21 mouse cellular contexts compared by ENCODE assay signal in the genomic region with DNA sequence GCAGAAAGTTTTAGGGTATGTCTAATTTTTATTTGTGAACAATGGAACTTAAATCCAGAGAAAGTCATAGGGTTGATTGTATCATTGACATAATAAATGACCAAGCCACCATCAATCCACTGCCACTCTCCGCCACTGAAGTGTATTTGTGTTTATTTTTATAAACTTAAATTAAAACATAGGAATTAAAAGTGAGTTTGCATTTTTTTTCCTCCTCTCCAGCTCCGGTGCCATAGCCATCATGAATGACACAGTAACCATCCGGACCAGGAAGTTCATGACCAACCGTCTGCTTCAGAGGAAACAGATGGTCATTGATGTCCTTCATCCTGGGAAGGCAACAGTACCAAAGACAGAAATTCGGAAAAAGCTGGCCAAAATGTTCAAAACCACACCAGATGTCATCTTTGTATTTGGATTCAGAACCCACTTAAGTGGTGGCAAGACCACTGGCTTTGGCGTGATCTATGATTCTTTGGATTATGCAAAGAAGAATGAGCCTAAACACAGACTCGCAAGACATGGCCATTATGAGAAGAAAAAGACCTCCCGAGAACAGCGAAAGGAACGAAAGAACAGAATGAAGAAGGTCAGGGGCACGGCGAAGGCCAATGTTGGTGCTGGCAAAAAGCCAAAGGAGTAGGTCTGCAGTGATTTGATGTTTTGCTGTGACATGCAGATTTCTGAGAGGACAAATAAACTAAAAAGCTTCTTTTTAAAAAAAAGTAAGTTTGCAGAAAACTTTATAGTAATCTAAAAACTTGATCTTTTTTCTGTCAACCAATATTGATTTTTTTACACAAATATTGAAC. TPM values are rescaled to one million over a fixed set of nuclear protein-coding genes. Genes with fewer than 3 reads are reported as not detected.
A peak's percentile ranks its signal among the peaks of the same experiment; 100 is the strongest.
DNase-seq lines count a peak whose midpoint lies in the region; ATAC-seq lines count a peak whose summit lies in the region.
"Had no signal": no experiment of that assay in that cellular context is flagged by ENCODE, and none has a peak within 500 bp of the region (broad histone marks: within the 10 kb centered on the region; RNA-seq: fewer than 3 reads in every experiment).

No protein-coding gene starts in this region.

- ATAC-seq in kidney, embryonic 16.5 days (ENCODE audit: low FRiP score, low TSS enrichment): no peak
- ATAC-seq: intestine, embryonic 16.5 days; lung, postnatal 0 days; Patski had no signal

- no peak overlapping the region for H3K4me2 ChIP-seq in kidney, embryonic 16.5 days (replicated peaks; ENCODE audit: low read depth, low read length)
- H3K4me2 ChIP-seq: embryonic facial prominence, embryonic 15.5 days; hindbrain, embryonic 15.5 days; liver, embryonic 15.5 days had no signal

- no peak overlapping the region for H3K4me3 ChIP-seq in kidney, embryonic 16.5 days (ENCODE audit: low read length)
- no peak overlapping the region for H3K4me3 ChIP-seq in limb, embryonic 10.5 days
- H3K4me3 ChIP-seq: embryonic facial prominence, embryonic 15.5 days; heart, adult 2 months; hindbrain, embryonic 15.5 days; liver, embryonic 15.5 days; myocyte had no signal

- H3K27ac ChIP-seq in kidney, embryonic 16.5 days (ENCODE audit: low read length): no peak overlapping the region
- H3K27ac ChIP-seq in limb, embryonic 10.5 days: no peak overlapping the region
- H3K27ac ChIP-seq: embryonic facial prominence, embryonic 15.5 days; heart, adult 2 months; hindbrain, embryonic 15.5 days; liver, embryonic 15.5 days had no signal

- WGBS in kidney, embryonic 16.5 days: 66% methylated on average over 12 of the region's 12 CpGs
- WGBS in limb, embryonic 10.5 days: 94% methylated on average over 12 of the region's 12 CpGs

- no peaks in the 10 kb centered on the region for H3K36me3 ChIP-seq in kidney, embryonic 16.5 days (ENCODE audit: insufficient read depth, low read length)
- no peaks in the 10 kb centered on the region for H3K36me3 ChIP-seq in limb, embryonic 10.5 days
- H3K36me3 ChIP-seq: embryonic facial prominence, embryonic 15.5 days; hindbrain, embryonic 15.5 days; liver, embryonic 15.5 days had no signal

- no peak overlapping the region for H3K9ac ChIP-seq in kidney, embryonic 16.5 days (replicated peaks; ENCODE audit: low read length)
- H3K9ac ChIP-seq: embryonic facial prominence, embryonic 15.5 days; hindbrain, embryonic 15.5 days; liver, embryonic 15.5 days had no signal

- no peaks in the 10 kb centered on the region for H3K4me1 ChIP-seq in kidney, embryonic 16.5 days (ENCODE audit: insufficient read depth, low read length)
- no peaks in the 10 kb centered on the region for H3K4me1 ChIP-seq in limb, embryonic 10.5 days
- H3K4me1 ChIP-seq: embryonic facial prominence, embryonic 15.5 days; hindbrain, embryonic 15.5 days; liver, embryonic 15.5 days had no signal

- H3K9me3 ChIP-seq in kidney, embryonic 16.5 days (ENCODE audit: low read length): no peaks in the 10 kb centered on the region
- no peaks in the 10 kb centered on the region for H3K9me3 ChIP-seq in limb, embryonic 10.5 days (replicated peaks)
- H3K9me3 ChIP-seq: embryonic facial prominence, embryonic 15.5 days; hindbrain, embryonic 15.5 days; liver, embryonic 15.5 days had no signal

- no peaks in the 10 kb centered on the region for H3K27me3 ChIP-seq in kidney, embryonic 16.5 days (ENCODE audit: insufficient read depth, low read length)
- H3K27me3 ChIP-seq in limb, embryonic 10.5 days (ENCODE audit: low read depth, poor library complexity, severe bottlenecking): no peaks in the 10 kb centered on the region
- H3K27me3 ChIP-seq: embryonic facial prominence, embryonic 15.5 days; hindbrain, embryonic 15.5 days; liver, embryonic 15.5 days had no signal

- DNase-seq in kidney, adult 9 months: peak; percentile 11
- DNase-seq in adrenal gland, adult 2 months: peak; percentile 79
- DNase-seq in adrenal gland, postnatal 14 days: peak; percentile 62
- DNase-seq in cerebellum, adult 9-11 months: peak; percentile 16
- no peak for DNase-seq in left cerebral cortex, adult 11 months (ENCODE audit: low spot score)
- no peak for DNase-seq in testis, postnatal 14 days (ENCODE audit: low spot score)
- DNase-seq in limb, embryonic 10.5 days (ENCODE audit: low spot score): no peak
- DNase-seq: heart, adult 2 months; heart, postnatal 4 days; midbrain, embryonic 14.5 days; retina, postnatal 1 day; right cerebral cortex, postnatal 4 days had no signal

RNA-seq across cellular contexts. Expression of a gene that starts 19.1 kb away (rescaled TPM):
- 0.06 and 0.22 TPM in 2 replicates for polyA plus RNA-seq in kidney, embryonic 16.5 days (2015; fragmentation: Nextera tagmentation; extraction: Ambion mirVana)
- total RNA-seq in adrenal gland, adult 2 months (2021): under 1 TPM; 0.40 to 0.48 TPM
- 0.03 TPM in 1 of 2 replicates, not detected in the other for polyA plus RNA-seq in adrenal gland, adult 2 months (2012; rRNA removed)
- 1.0 and 13.8 TPM in 2 replicates for total RNA-seq in adrenal gland, postnatal 14 days (2021)
- polyA plus RNA-seq in limb, embryonic 10.5 days (2016; fragmentation: Nextera tagmentation; extraction: Ambion mirVana): 0.10 TPM in 1 of 2 replicates, not detected in the other
- polyA plus RNA-seq: heart, embryonic 14.5 days; Patski had no signal

RNA-seq across cellular contexts. Expression of a gene that starts 46.5 kb away (rescaled TPM):
- polyA plus RNA-seq in kidney, embryonic 16.5 days (2015; fragmentation: Nextera tagmentation; extraction: Ambion mirVana): 30.9 and 37.0 TPM in 2 replicates
- 10 to 100 TPM; 52.5 to 62.2 TPM for total RNA-seq in adrenal gland, adult 2 months (2021)
- polyA plus RNA-seq in adrenal gland, adult 2 months (2012; rRNA removed): 44.0 and 55.5 TPM in 2 replicates
- 55.1 and 55.5 TPM in 2 replicates for total RNA-seq in adrenal gland, postnatal 14 days (2021)
- polyA plus RNA-seq in limb, embryonic 10.5 days (2016; fragmentation: Nextera tagmentation; extraction: Ambion mirVana): 28.3 and 31.2 TPM in 2 replicates

RNA-seq across cellular contexts. Expression of a gene that starts 46.6 kb away (rescaled TPM):
- polyA plus RNA-seq in kidney, embryonic 16.5 days (2015; fragmentation: Nextera tagmentation; extraction: Ambion mirVana): 25.3 and 26.2 TPM in 2 replicates
- total RNA-seq in adrenal gland, adult 2 months (2021): 10 to 100 TPM; 29.4 to 35.2 TPM
- polyA plus RNA-seq in adrenal gland, adult 2 months (2012; rRNA removed): 4.7 and 5.7 TPM in 2 replicates
- total RNA-seq in adrenal gland, postnatal 14 days (2021): 28.4 and 29.1 TPM in 2 replicates
- 10.0 and 14.1 TPM in 2 replicates for polyA plus RNA-seq in limb, embryonic 10.5 days (2016; fragmentation: Nextera tagmentation; extraction: Ambion mirVana)

Comparison
In these comparisons a context has a peak if more than half of its experiments do, and no peak if none do; other contexts are left out.
1. DNase-seq: peak in kidney, adult 9 months (single experiment), adrenal gland, adult 2 months (single experiment), adrenal gland, postnatal 14 days (single experiment) and cerebellum, adult 9-11 months (single experiment); none in left cerebral cortex, adult 11 months (single experiment), testis, postnatal 14 days (single experiment) and limb, embryonic 10.5 days (single experiment).